Mouse (Mus musculus): ENCODE results near the gene Ccdc82. TPM values are rescaled to one million over a fixed set of nuclear protein-coding genes. Genes with fewer than 3 reads are reported as not detected.

Ccdc82 gene
- polyA plus RNA-seq, 2 experiments = 8.2 to 14.7 TPM

GRCm38 (mm10) chr9:13299190-13299589 is 52.4 kb downstream of the Ccdc82 start:
- Histone ChIP-seq H3K9ac (ENCODE audit: low read depth, low read length, severe bottlenecking) (peak overlapping the region; percentile 7; the same call in 1 of the 2 replicates), H3K4me3 (replicated peaks; ENCODE audit: low read length) (peak overlapping the region; percentile 51), H3K4me2 (replicated peaks; ENCODE audit: low read depth, low read length, severe bottlenecking) (peak overlapping the region; percentile 96), H3K27ac (replicated peaks; ENCODE audit: low read depth, low read length) (no peak overlapping the region), H3K36me3 (ENCODE audit: control insufficient read depth, insufficient read depth, low read length) (no peaks in the 10 kb centered on the region), H3K9me3 (ENCODE audit: control insufficient read depth, low read length) (no peaks in the 10 kb centered on the region), H3K4me1 (ENCODE audit: control insufficient read depth, insufficient read depth, low read length) (peaks cover 37% of the 10 kb centered on the region), H3K27me3 (ENCODE audit: control insufficient read depth, insufficient read depth, low read length) (no peaks in the 10 kb centered on the region)
- ATAC-seq (ENCODE audit: low FRiP score, low read depth) = no peak
- DNase-seq (ENCODE audit: low spot score) = no peak
- no peak for TF ChIP-seq POLR2A (IDR thresholded peaks at IDR 0.05; ENCODE audit: borderline replicate concordance, extremely low read depth, insufficient read depth, insufficient read length)
- WGBS = 79% methylated on average over 6 of the region's 6 CpGs

- Histone ChIP-seq H3K4me2 (replicated peaks; ENCODE audit: low read depth, low read length, severe bottlenecking) (peak overlapping the region; percentile 96), H3K27ac (replicated peaks; ENCODE audit: low read depth, low read length) (no peak overlapping the region), H3K27me3 (ENCODE audit: control insufficient read depth, insufficient read depth, low read length) (no peaks in the 10 kb centered on the region), H3K36me3 (ENCODE audit: control insufficient read depth, insufficient read depth, low read length) (no peaks in the 10 kb centered on the region), H3K9me3 (ENCODE audit: control insufficient read depth, low read length) (no peaks in the 10 kb centered on the region), H3K4me3 (replicated peaks; ENCODE audit: low read length) (peak overlapping the region; percentile 51; the same call in 1 of the 2 replicates), H3K9ac (ENCODE audit: low read depth, low read length, severe bottlenecking) (no peak overlapping the region), H3K4me1 (ENCODE audit: control insufficient read depth, insufficient read depth, low read length) (peaks cover 37% of the 10 kb centered on the region)
- no peak for TF ChIP-seq POLR2A (IDR thresholded peaks at IDR 0.05; ENCODE audit: borderline replicate concordance, extremely low read depth, insufficient read depth, insufficient read length)
- no peak for ATAC-seq (ENCODE audit: low FRiP score, low read depth)
- no peak for DNase-seq (ENCODE audit: low spot score)
- WGBS = 40% methylated on average over 3 of the region's 3 CpGs
These were observed 53.3 kb downstream of the Ccdc82 start for GRCm38 (mm10) chr9:13300041-13300441.

GRCm38 (mm10) chr9:13300891-13301782 is 54.4 kb downstream of the Ccdc82 start:
- no peak overlapping the region for H3K9ac ChIP-seq (ENCODE audit: low read depth, low read length, severe bottlenecking)
- ATAC-seq (ENCODE audit: low FRiP score, low read depth) (no peak), DNase-seq (ENCODE audit: low spot score) (no peak)
- TF ChIP-seq POLR2A (IDR thresholded peaks at IDR 0.05; ENCODE audit: borderline replicate concordance, extremely low read depth, insufficient read depth, insufficient read length) = no peak
- H3K27me3 ChIP-seq (ENCODE audit: control insufficient read depth, insufficient read depth, low read length) = no peaks in the 10 kb centered on the region
- H3K4me1 ChIP-seq (ENCODE audit: control insufficient read depth, insufficient read depth, low read length) = peaks cover 36% of the 10 kb centered on the region
- H3K4me2 ChIP-seq (replicated peaks; ENCODE audit: low read depth, low read length, severe bottlenecking) = peak overlapping the region; percentile 96
- H3K4me3 ChIP-seq (replicated peaks; ENCODE audit: low read length) = peak overlapping the region; percentile 51; the same call in 1 of the 2 replicates
- WGBS = 63% methylated on average over 9 of the region's 9 CpGs
- H3K27ac ChIP-seq (replicated peaks; ENCODE audit: low read depth, low read length) = no peak overlapping the region
- H3K9me3 ChIP-seq (ENCODE audit: control insufficient read depth, low read length) = no peaks in the 10 kb centered on the region
- H3K36me3 ChIP-seq (ENCODE audit: control insufficient read depth, insufficient read depth, low read length) = no peaks in the 10 kb centered on the region

GRCm38 (mm10) chr9:13302183-13302825 is 55.5 kb downstream of the Ccdc82 start:
- DNase-seq (ENCODE audit: low spot score) = no peak
- ATAC-seq (ENCODE audit: low FRiP score, low read depth) = no peak
- H3K9ac ChIP-seq (ENCODE audit: low read depth, low read length, severe bottlenecking) = no peak overlapping the region
- 50% methylated on average over 6 of the region's 6 CpGs for WGBS
- H3K4me1 ChIP-seq (ENCODE audit: control insufficient read depth, insufficient read depth, low read length) = peaks cover 34% of the 10 kb centered on the region
- TF ChIP-seq POLR2A (IDR thresholded peaks at IDR 0.05; ENCODE audit: borderline replicate concordance, extremely low read depth, insufficient read depth, insufficient read length) = no peak
- H3K36me3 ChIP-seq (ENCODE audit: control insufficient read depth, insufficient read depth, low read length) = no peaks in the 10 kb centered on the region
- no peaks in the 10 kb centered on the region for H3K9me3 ChIP-seq (ENCODE audit: control insufficient read depth, low read length)
- no peak overlapping the region for H3K27ac ChIP-seq (replicated peaks; ENCODE audit: low read depth, low read length)
- no peaks in the 10 kb centered on the region for H3K27me3 ChIP-seq (ENCODE audit: control insufficient read depth, insufficient read depth, low read length)
- no peak overlapping the region for H3K4me2 ChIP-seq (replicated peaks; ENCODE audit: low read depth, low read length, severe bottlenecking)
- no peak overlapping the region for H3K4me3 ChIP-seq (replicated peaks; ENCODE audit: low read length)

GRCm38 (mm10) chr9:13303099-13303771 is 56.5 kb downstream of the Ccdc82 start:
- ATAC-seq (ENCODE audit: low FRiP score, low read depth) = no peak
- 84% methylated on average over 5 of the region's 5 CpGs for WGBS
- H3K4me1 ChIP-seq (ENCODE audit: control insufficient read depth, insufficient read depth, low read length) = peaks cover 33% of the 10 kb centered on the region

More at GRCm38 (mm10) chr9:13303099-13303771, 56.5 kb downstream of the Ccdc82 start:
- H3K27me3 ChIP-seq (ENCODE audit: control insufficient read depth, insufficient read depth, low read length) = no peaks in the 10 kb centered on the region
- H3K4me2 ChIP-seq (replicated peaks; ENCODE audit: low read depth, low read length, severe bottlenecking) = no peak overlapping the region
- TF ChIP-seq POLR2A (IDR thresholded peaks at IDR 0.05; ENCODE audit: borderline replicate concordance, extremely low read depth, insufficient read depth, insufficient read length) = no peak
- H3K36me3 ChIP-seq (ENCODE audit: control insufficient read depth, insufficient read depth, low read length) = no peaks in the 10 kb centered on the region
- no peak overlapping the region for H3K4me3 ChIP-seq (replicated peaks; ENCODE audit: low read length)
- no peak overlapping the region for H3K9ac ChIP-seq (ENCODE audit: low read depth, low read length, severe bottlenecking)
- DNase-seq (ENCODE audit: low spot score) = no peak
- no peak overlapping the region for H3K27ac ChIP-seq (replicated peaks; ENCODE audit: low read depth, low read length)
- H3K9me3 ChIP-seq (ENCODE audit: control insufficient read depth, low read length) = no peaks in the 10 kb centered on the region

Measured in limb, embryonic 14.5 days (tissue).